Mouse (Mus musculus): ENCODE results near the gene Mapt. TPM values are rescaled to one million over a fixed set of nuclear protein-coding genes. Genes with fewer than 3 reads are reported as not detected.
A peak's percentile ranks its signal among the peaks of the same experiment; 100 is the strongest.

Gene Mapt
- polyA plus RNA-seq, 1 experiment from 2014 or later: 11.8 TPM

DNA sequence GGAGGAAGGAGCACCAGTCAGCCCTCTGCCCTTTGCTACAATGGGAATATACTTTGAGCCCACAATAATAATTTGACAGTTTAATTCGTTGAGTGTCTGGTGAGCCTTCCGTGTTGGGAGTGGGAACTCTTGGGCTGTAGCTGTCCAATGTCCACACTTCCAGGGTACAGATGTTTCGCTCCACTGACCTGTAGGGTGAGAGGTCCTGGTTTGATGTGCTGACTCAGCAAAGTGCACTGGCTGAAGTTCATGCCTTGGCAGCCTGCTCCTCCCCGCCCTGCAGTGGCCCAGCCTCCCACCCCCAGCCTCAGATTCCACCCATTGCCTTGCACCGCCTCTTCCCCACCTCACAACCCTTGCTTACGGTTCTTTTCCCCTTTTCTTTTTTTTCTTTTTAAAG, 33.5 kb downstream of the Mapt start:
- no peaks in the 10 kb centered on the region for H3K9me3 ChIP-seq (ENCODE audit: control insufficient read depth, low read length)
- H3K4me1 ChIP-seq (replicated peaks; ENCODE audit: control insufficient read depth, insufficient read depth, low read length): peaks cover 4% of the 10 kb centered on the region
- no peaks in the 10 kb centered on the region for H3K27me3 ChIP-seq (ENCODE audit: control insufficient read depth, insufficient read depth, low read depth, low read length)
- H3K36me3 ChIP-seq (ENCODE audit: control insufficient read depth, insufficient read depth, low read length): no peaks in the 10 kb centered on the region
- H3K9ac ChIP-seq (ENCODE audit: low read length): no peak overlapping the region
- no peak overlapping the region for H3K27ac ChIP-seq (ENCODE audit: low read length)
- H3K4me3 ChIP-seq (ENCODE audit: low read length): no peak overlapping the region
- no peak overlapping the region for H3K4me2 ChIP-seq (ENCODE audit: low read depth, low read length)
- 64% methylated on average over 6 of the region's 6 CpGs for WGBS
- ATAC-seq (ENCODE audit: low read depth): no peak

DNA sequence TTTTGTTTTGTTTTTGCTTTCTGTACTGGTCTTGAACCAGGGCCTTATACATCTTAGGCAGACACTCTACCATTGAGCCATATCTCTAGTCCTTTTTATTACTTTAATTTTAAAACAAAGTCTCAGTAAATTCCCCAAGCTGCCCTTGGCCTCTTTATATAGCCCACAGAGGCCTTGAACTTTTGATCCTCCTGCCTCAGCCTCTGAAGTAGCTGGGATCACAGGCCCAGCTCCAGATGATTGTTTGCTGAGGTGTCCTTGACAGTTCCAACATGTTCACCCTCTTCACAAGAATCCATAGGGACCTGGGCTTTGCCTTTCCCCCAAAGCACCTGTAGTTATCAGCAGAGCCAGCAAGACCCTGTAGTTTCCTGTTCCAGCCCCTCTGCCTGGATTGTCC, 34.5 kb downstream of the Mapt start:
- ATAC-seq (ENCODE audit: low read depth): no peak
- no peak overlapping the region for H3K9ac ChIP-seq (ENCODE audit: low read length)
- H3K4me1 ChIP-seq (replicated peaks; ENCODE audit: control insufficient read depth, insufficient read depth, low read length): peaks cover 4% of the 10 kb centered on the region
- no peaks in the 10 kb centered on the region for H3K36me3 ChIP-seq (ENCODE audit: control insufficient read depth, insufficient read depth, low read length)
- no peak overlapping the region for H3K27ac ChIP-seq (ENCODE audit: low read length)
- no peaks in the 10 kb centered on the region for H3K27me3 ChIP-seq (ENCODE audit: control insufficient read depth, insufficient read depth, low read depth, low read length)
- no peaks in the 10 kb centered on the region for H3K9me3 ChIP-seq (ENCODE audit: control insufficient read depth, low read length)
- H3K4me3 ChIP-seq (ENCODE audit: low read length): no peak overlapping the region
- no peak overlapping the region for H3K4me2 ChIP-seq (ENCODE audit: low read depth, low read length)

DNA sequence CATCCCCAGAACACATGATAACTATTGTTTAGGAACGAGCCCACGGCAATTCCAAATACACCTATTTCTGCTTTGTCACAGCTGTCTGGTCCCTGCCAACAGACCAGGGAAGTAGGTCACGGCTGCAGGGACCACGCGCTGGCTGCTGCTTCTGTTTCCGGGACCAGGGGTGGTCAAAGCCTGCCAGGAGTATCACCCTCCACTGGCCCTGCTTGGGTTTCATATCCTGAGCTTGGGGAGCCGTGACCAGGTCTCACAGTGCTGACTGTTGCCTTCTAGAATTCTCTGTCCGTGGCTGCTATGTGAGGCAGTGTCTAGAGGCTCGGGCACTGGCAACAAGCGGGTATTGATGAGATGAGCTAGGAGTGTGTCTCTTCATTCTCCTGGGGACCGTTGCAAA, 36.2 kb downstream of the Mapt start:
- WGBS: 80% methylated on average over 11 of the region's 11 CpGs
- Histone ChIP-seq H3K36me3 (ENCODE audit: control insufficient read depth, insufficient read depth, low read length) (no peaks in the 10 kb centered on the region), H3K9ac (ENCODE audit: low read length) (no peak overlapping the region), H3K9me3 (ENCODE audit: control insufficient read depth, low read length) (no peaks in the 10 kb centered on the region), H3K4me1 (replicated peaks; ENCODE audit: control insufficient read depth, insufficient read depth, low read length) (peaks cover 4% of the 10 kb centered on the region), H3K4me2 (ENCODE audit: low read depth, low read length) (no peak overlapping the region), H3K4me3 (ENCODE audit: low read length) (no peak overlapping the region), H3K27me3 (ENCODE audit: control insufficient read depth, insufficient read depth, low read depth, low read length) (no peaks in the 10 kb centered on the region), H3K27ac (ENCODE audit: low read length) (no peak overlapping the region)
- ATAC-seq (ENCODE audit: low read depth): no peak

DNA sequence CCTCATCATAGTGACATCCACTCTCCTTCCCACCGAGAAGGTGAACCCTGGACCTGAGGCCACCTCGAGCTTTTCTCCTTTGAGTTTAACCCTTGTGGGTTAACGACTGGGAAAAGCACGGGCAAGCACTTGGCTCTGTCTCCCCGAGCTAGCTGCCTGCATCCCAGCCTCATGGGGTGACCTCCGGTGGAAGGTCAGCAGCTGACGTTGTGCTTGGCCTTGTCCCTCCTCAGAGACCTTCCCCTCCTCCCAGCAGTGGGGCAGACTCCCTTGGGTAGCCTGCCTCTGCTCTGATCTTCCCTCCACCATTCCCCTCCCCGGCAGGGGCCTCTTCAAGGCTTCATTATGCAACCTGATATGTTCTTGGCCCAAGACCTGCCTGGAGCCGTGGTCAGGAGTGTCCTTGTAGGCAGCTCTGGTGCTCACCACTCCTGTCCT, 38.2 kb downstream of the Mapt start:
- Histone ChIP-seq H3K9me3 (ENCODE audit: control insufficient read depth, low read length) (no peaks in the 10 kb centered on the region), H3K27ac (ENCODE audit: low read length) (no peak overlapping the region), H3K4me3 (ENCODE audit: low read length) (no peak overlapping the region), H3K4me2 (ENCODE audit: low read depth, low read length) (no peak overlapping the region), H3K27me3 (ENCODE audit: control insufficient read depth, insufficient read depth, low read depth, low read length) (no peaks in the 10 kb centered on the region), H3K36me3 (ENCODE audit: control insufficient read depth, insufficient read depth, low read length) (no peaks in the 10 kb centered on the region), H3K9ac (ENCODE audit: low read length) (no peak overlapping the region), H3K4me1 (replicated peaks; ENCODE audit: control insufficient read depth, insufficient read depth, low read length) (peaks cover 4% of the 10 kb centered on the region)
- peak; percentile 47 for ATAC-seq (ENCODE audit: low read depth)
- 29% methylated on average over 9 of the region's 9 CpGs for WGBS

DNA sequence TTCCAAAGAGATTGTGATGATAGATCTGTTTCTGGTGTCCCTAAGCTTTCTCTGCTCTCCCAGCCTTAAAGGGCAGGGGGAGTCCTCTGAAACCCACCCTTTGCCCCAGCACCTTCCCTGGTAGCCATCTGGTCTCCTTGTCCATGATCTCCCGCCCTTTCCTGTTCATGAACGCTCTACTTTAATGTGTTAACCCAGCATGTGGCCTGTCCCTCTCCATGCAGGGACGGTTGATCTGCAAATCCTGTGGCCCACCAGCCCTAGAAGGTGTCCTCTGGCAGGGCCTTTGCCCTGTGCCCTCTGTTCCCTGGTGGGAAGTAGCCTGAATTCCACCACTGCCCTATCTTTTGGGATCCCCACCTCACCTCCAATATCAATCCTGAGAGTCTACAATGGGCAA, 39.3 kb downstream of the Mapt start:
- ATAC-seq (ENCODE audit: low read depth): no peak
- no peak overlapping the region for H3K9ac ChIP-seq (ENCODE audit: low read length)
- 82% methylated on average over 3 of the region's 3 CpGs for WGBS

DNA sequence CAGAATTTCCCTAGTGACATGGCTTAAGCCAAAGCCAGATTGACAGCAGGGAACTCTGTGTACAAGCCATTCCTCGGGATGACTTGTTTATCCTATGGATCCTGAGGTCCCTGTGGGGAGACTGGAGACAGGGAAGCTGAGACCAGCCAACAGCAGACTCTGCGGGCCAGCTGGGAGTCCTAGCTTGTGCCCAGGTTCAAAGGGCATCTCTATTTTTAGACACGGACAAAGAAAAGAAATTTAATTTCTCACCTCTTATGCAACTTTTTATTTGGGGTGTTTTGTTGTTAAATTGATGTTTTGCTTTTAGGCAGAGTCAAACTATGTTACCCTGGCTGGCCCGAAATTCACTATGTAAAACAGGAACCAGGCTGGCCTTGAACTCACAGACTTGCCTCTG, 39.7 kb downstream of the Mapt start:
- Histone ChIP-seq H3K27ac (ENCODE audit: low read length) (no peak overlapping the region), H3K27me3 (ENCODE audit: control insufficient read depth, insufficient read depth, low read depth, low read length) (no peaks in the 10 kb centered on the region), H3K4me2 (ENCODE audit: low read depth, low read length) (no peak overlapping the region), H3K4me1 (replicated peaks; ENCODE audit: control insufficient read depth, insufficient read depth, low read length) (peaks cover 4% of the 10 kb centered on the region), H3K9me3 (ENCODE audit: control insufficient read depth, low read length) (no peaks in the 10 kb centered on the region), H3K4me3 (ENCODE audit: low read length) (no peak overlapping the region), H3K36me3 (ENCODE audit: control insufficient read depth, insufficient read depth, low read length) (no peaks in the 10 kb centered on the region), H3K9ac (ENCODE audit: low read length) (no peak overlapping the region)
- WGBS: 46% methylated on average over 4 of the region's 4 CpGs
- peak; percentile 74; the same call in 1 of the 2 replicates for ATAC-seq (ENCODE audit: low read depth)

More for the DNA sequence above, 39.3 kb downstream of the Mapt start:
- peaks cover 4% of the 10 kb centered on the region for H3K4me1 ChIP-seq (replicated peaks; ENCODE audit: control insufficient read depth, insufficient read depth, low read length)
- no peak overlapping the region for H3K4me2 ChIP-seq (ENCODE audit: low read depth, low read length)
- no peak overlapping the region for H3K4me3 ChIP-seq (ENCODE audit: low read length)
- no peaks in the 10 kb centered on the region for H3K9me3 ChIP-seq (ENCODE audit: control insufficient read depth, low read length)
- no peaks in the 10 kb centered on the region for H3K36me3 ChIP-seq (ENCODE audit: control insufficient read depth, insufficient read depth, low read length)
- H3K27me3 ChIP-seq (ENCODE audit: control insufficient read depth, insufficient read depth, low read depth, low read length): no peaks in the 10 kb centered on the region
- H3K27ac ChIP-seq (ENCODE audit: low read length): no peak overlapping the region

DNA sequence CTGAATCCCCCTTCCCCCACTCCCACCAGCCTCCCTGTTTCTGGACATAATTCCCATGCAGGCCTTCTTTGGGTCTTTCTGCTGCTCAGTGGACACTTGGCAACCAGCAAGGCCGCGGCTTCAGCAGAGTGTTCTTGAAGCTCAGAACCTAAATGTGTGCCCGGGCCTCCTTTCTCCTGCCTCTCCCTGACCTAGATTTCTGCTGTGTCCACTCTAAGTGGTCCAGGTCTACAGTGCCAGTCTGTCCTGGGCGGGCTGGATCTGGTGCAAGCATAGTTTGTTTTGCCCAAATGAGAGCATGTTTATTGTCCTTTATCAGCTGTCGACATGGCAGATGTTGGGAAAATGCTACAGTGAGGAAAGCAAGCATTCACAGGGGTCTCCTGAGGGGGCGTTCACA, 40.7 kb downstream of the Mapt start:
- WGBS: 68% methylated on average over 6 of the region's 6 CpGs
- no peaks in the 10 kb centered on the region for H3K27me3 ChIP-seq (ENCODE audit: control insufficient read depth, insufficient read depth, low read depth, low read length)
- H3K27ac ChIP-seq (ENCODE audit: low read length): no peak overlapping the region
- H3K36me3 ChIP-seq (ENCODE audit: control insufficient read depth, insufficient read depth, low read length): no peaks in the 10 kb centered on the region
- H3K4me1 ChIP-seq (replicated peaks; ENCODE audit: control insufficient read depth, insufficient read depth, low read length): peaks cover 4% of the 10 kb centered on the region
- no peaks in the 10 kb centered on the region for H3K9me3 ChIP-seq (ENCODE audit: control insufficient read depth, low read length)
- no peak overlapping the region for H3K9ac ChIP-seq (ENCODE audit: low read length)
- H3K4me2 ChIP-seq (ENCODE audit: low read depth, low read length): no peak overlapping the region
- no peak overlapping the region for H3K4me3 ChIP-seq (ENCODE audit: low read length)
- no peak for ATAC-seq (ENCODE audit: low read depth)

DNA sequence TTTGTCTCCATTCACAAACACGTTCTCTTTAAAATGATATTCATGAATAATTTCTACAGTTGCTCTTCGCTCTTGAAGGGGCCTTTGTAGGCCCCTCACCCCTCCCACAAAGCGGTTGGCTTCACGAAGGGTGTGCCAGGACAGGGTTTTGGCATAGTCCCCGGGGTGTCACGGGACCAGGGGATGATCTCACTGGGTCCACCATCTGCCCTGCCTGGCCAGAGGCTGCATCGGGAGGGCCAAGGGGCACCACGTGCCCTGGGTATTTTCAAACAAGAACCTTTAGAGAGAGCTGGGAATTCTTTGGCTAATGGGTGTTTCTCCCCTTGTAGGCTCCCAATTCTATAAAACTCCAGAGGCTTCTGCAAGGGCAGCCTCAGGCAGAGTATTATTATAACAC, 41.2 kb downstream of the Mapt start:
- H3K4me2 ChIP-seq (ENCODE audit: low read depth, low read length): no peak overlapping the region
- no peak for ATAC-seq (ENCODE audit: low read depth)
- H3K4me1 ChIP-seq (replicated peaks; ENCODE audit: control insufficient read depth, insufficient read depth, low read length): peaks cover 4% of the 10 kb centered on the region
- H3K36me3 ChIP-seq (ENCODE audit: control insufficient read depth, insufficient read depth, low read length): no peaks in the 10 kb centered on the region
- 71% methylated on average over 8 of the region's 8 CpGs for WGBS
- no peaks in the 10 kb centered on the region for H3K27me3 ChIP-seq (ENCODE audit: control insufficient read depth, insufficient read depth, low read depth, low read length)
- no peak overlapping the region for H3K4me3 ChIP-seq (ENCODE audit: low read length)
- H3K9ac ChIP-seq (ENCODE audit: low read length): no peak overlapping the region
- H3K27ac ChIP-seq (ENCODE audit: low read length): no peak overlapping the region
- no peaks in the 10 kb centered on the region for H3K9me3 ChIP-seq (ENCODE audit: control insufficient read depth, low read length)

DNA sequence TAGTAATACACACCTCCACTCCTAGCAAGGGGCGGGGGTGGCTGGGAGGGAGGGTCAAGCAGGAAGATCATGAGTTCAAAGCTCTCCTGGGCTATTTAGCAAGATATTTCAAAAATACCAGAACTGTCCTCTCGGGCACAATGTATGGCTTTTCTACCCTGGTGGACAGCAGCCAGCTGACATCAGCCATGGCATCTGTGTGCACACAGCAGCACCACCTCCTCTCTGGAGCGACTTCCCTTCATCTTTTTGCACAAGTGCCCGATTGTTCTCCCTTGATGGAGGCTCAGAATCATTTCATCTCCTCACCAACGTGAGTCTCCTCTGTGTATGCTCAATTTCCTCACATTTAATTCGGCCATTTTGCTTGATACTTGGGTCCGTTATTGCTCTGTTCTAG, 44.6 kb downstream of the Mapt start:
- Histone ChIP-seq H3K4me3 (ENCODE audit: low read length) (no peak overlapping the region), H3K27ac (ENCODE audit: low read length) (no peak overlapping the region), H3K9ac (ENCODE audit: low read length) (no peak overlapping the region), H3K36me3 (ENCODE audit: control insufficient read depth, insufficient read depth, low read length) (no peaks in the 10 kb centered on the region), H3K4me2 (ENCODE audit: low read depth, low read length) (no peak overlapping the region), H3K4me1 (replicated peaks; ENCODE audit: control insufficient read depth, insufficient read depth, low read length) (no peaks in the 10 kb centered on the region; the same call in 1 of the 2 replicates), H3K27me3 (ENCODE audit: control insufficient read depth, insufficient read depth, low read depth, low read length) (no peaks in the 10 kb centered on the region), H3K9me3 (ENCODE audit: control insufficient read depth, low read length) (no peaks in the 10 kb centered on the region)
- WGBS: 74% methylated on average over 7 of the region's 7 CpGs
- no peak for ATAC-seq (ENCODE audit: low read depth)

DNA sequence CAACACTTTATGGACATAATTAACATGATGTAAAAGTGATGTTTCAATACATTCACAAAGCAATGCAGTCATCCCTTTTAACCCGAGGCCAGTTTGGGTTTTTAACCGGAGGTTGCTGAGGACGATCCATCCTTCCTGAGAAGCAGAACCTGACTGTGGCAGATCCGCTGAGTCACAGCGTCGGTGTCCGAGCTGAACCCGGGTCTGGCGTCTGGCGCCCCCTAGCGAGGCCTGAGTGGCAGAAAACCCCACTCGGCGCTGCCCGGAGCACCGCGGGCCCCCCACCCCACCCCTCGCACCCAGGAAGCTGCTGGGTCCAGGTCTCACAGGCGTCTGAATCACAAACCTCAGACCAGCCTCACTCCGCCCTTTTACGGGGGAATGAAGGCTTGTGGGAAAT, 47.0 kb downstream of the Mapt start:
- ATAC-seq (ENCODE audit: low read depth): peak; percentile 38; the same call in 1 of the 2 replicates

More for the DNA sequence above, 47.0 kb downstream of the Mapt start:
- H3K9ac ChIP-seq (ENCODE audit: low read length): no peak overlapping the region
- H3K4me2 ChIP-seq (ENCODE audit: low read depth, low read length): peak overlapping the region; percentile 36
- H3K27ac ChIP-seq (ENCODE audit: low read length): no peak overlapping the region
- H3K36me3 ChIP-seq (ENCODE audit: control insufficient read depth, insufficient read depth, low read length): no peaks in the 10 kb centered on the region
- no peaks in the 10 kb centered on the region for H3K4me1 ChIP-seq (replicated peaks; ENCODE audit: control insufficient read depth, insufficient read depth, low read length)
- H3K9me3 ChIP-seq (ENCODE audit: control insufficient read depth, low read length): no peaks in the 10 kb centered on the region
- H3K27me3 ChIP-seq (ENCODE audit: control insufficient read depth, insufficient read depth, low read depth, low read length): no peaks in the 10 kb centered on the region
- no peak overlapping the region for H3K4me3 ChIP-seq (ENCODE audit: low read length)
- WGBS: 6% methylated on average over 20 of the region's 20 CpGs

All from lung, embryonic 16.5 days (tissue).